24 mouse cellular contexts compared by ENCODE assay signal in genomic region chr2:165250903-165251302, GRCm38 (mm10). TPM values are rescaled to one million over a fixed set of nuclear protein-coding genes. Genes with fewer than 3 reads are reported as not detected.
A peak's percentile ranks its signal among the peaks of the same experiment; 100 is the strongest.
DNase-seq lines count a peak whose midpoint lies in the region; ATAC-seq and TF ChIP-seq lines count a peak whose summit lies in the region.
"Had no signal": no experiment of that assay in that cellular context is flagged by ENCODE, and none has a peak within 500 bp of the region (broad histone marks: within the 10 kb centered on the region; RNA-seq: fewer than 3 reads in every experiment).

No protein-coding gene starts in this region.

- peaks cover 4 to 6% of the 10 kb centered on the region in 2 experiments for H3K4me1 ChIP-seq in CH12.LX (ENCODE audit: control insufficient read depth in 1 of 2, insufficient read depth in 2 of 2)
- peaks cover 6% of the 10 kb centered on the region for H3K4me1 ChIP-seq in heart, embryonic 10.5 days
- H3K4me1 ChIP-seq: limb, embryonic 13.5 days; liver, embryonic 13.5 days had no signal

- peak; percentile 36 for DNase-seq in lung, postnatal 10 days
- no peak for DNase-seq in lung, adult 18-20 months
- no peak for DNase-seq in CH12.LX (ENCODE audit: extremely low read depth)
- DNase-seq in thymus, postnatal 25 days: no peak
- DNase-seq in heart, embryonic 10.5 days (ENCODE audit: low spot score): no peak
- DNase-seq: adrenal gland, adult 8-10 months; cerebellum, adult 9-10 months; gastrocnemius, adult 2 months; kidney, postnatal 25 days; layer of hippocampus, postnatal 36 days; liver, embryonic 13.5 days; right cerebral cortex, postnatal 25 days; spleen, adult 18-20 months; thymus, postnatal 14 days had no signal

- in situ Hi-C loops in CH12.LX (cut with MboI; ENCODE audit: low pct_ligation_motif_present, low pct_unique_long_range_greater_than_20kb, low sequenced_read_pairs): no loop called here

- H3K27me3 ChIP-seq in CH12.LX (replicated peaks): peaks cover 91% of the 10 kb centered on the region
- H3K27me3 ChIP-seq in heart, embryonic 10.5 days (ENCODE audit: insufficient read depth, poor library complexity, severe bottlenecking): peaks cover 96% of the 10 kb centered on the region

- no peak overlapping the region for H3K27ac ChIP-seq in CH12.LX (ENCODE audit: insufficient read depth, low read depth)
- H3K27ac ChIP-seq in heart, embryonic 10.5 days: no peak overlapping the region
- H3K27ac ChIP-seq: embryonic facial prominence, embryonic 12.5 days; gastrocnemius, adult 2 months; hindbrain, embryonic 12.5 days; layer of hippocampus, adult 2 months; limb, embryonic 13.5 days; liver, embryonic 13.5 days; midbrain, embryonic 12.5 days had no signal

- H3K9me3 ChIP-seq in CH12.LX (replicated peaks; ENCODE audit: low read length): no peaks in the 10 kb centered on the region
- no peaks in the 10 kb centered on the region for H3K9me3 ChIP-seq in heart, embryonic 10.5 days
- H3K9me3 ChIP-seq: embryonic facial prominence, embryonic 12.5 days; hindbrain, embryonic 12.5 days; limb, embryonic 13.5 days; liver, embryonic 13.5 days; midbrain, embryonic 12.5 days had no signal

- peak; percentile 96 for ATAC-seq in common myeloid progenitor, adult 5-6 weeks (replicated peaks; ENCODE audit: low read depth, poor library complexity, severe bottlenecking)
- 0 out of 2 replicates have a peak, but pooled peaks have one; percentile 30 for ATAC-seq in megakaryocyte-erythroid progenitor cell, adult 5-6 weeks (replicated peaks; ENCODE audit: low FRiP score, low TSS enrichment, poor library complexity, severe bottlenecking)
- no peak for ATAC-seq in cerebellum, adult (ENCODE audit: insufficient number of reproducible peaks, low FRiP score, low TSS enrichment)
- ATAC-seq: CD4-positive, CD25-positive, alpha-beta regulatory T cell, adult 4 months; intestine, postnatal 0 days had no signal

- TF ChIP-seq EP300 in CH12.LX (IDR thresholded peaks at IDR 0.05; ENCODE audit: low read length): no peak

- H3K9ac ChIP-seq in CH12.LX (ENCODE audit: insufficient read depth, low read depth): no peak overlapping the region
- H3K9ac ChIP-seq: embryonic facial prominence, embryonic 12.5 days; hindbrain, embryonic 12.5 days; limb, embryonic 13.5 days; liver, embryonic 13.5 days; midbrain, embryonic 12.5 days had no signal

- dilution Hi-C loops in CH12.LX (cut with MboI; ENCODE audit: extremely low pct_ligation_motif_present, extremely low pct_unique_long_range_greater_than_20kb, low sequenced_read_pairs): no loop called here

- no peaks in the 10 kb centered on the region for H3K36me3 ChIP-seq in CH12.LX (replicated peaks in 1 of 2; ENCODE audit: control insufficient read depth in 1 of 2, insufficient read depth in 1 of 2, low read length in 1 of 2)
- H3K36me3 ChIP-seq in heart, embryonic 10.5 days: no peaks in the 10 kb centered on the region
- H3K36me3 ChIP-seq: embryonic facial prominence, embryonic 12.5 days; hindbrain, embryonic 12.5 days; limb, embryonic 13.5 days; liver, embryonic 13.5 days; midbrain, embryonic 12.5 days had no signal

- H3K4me2 ChIP-seq in CH12.LX (ENCODE audit: insufficient read depth, low read depth, poor library complexity, severe bottlenecking): no peak overlapping the region
- H3K4me2 ChIP-seq: embryonic facial prominence, embryonic 12.5 days; hindbrain, embryonic 12.5 days; limb, embryonic 13.5 days; liver, embryonic 13.5 days; midbrain, embryonic 12.5 days had no signal

- no peak for TF ChIP-seq POLR2A in CH12.LX (IDR thresholded peaks at IDR 0.05; ENCODE audit: low read depth, low read length)

- TF ChIP-seq RAD21 in CH12.LX (IDR thresholded peaks at IDR 0.05; ENCODE audit: low read depth, low read length): no peak; the same call in 1 of the 2 replicates

- H3K79me2 ChIP-seq in CH12.LX (replicated peaks; ENCODE audit: control insufficient read depth, extremely low read depth, insufficient read depth, poor library complexity, severe bottlenecking): no peaks in the 10 kb centered on the region

- 58% methylated on average over 1 of the region's 1 CpGs for whole genome bisulfite sequencing in heart, embryonic 10.5 days

- TF ChIP-seq CTCF in CH12.LX (conservative IDR thresholded peaks at IDR 0.05 in 1 of 2, IDR thresholded peaks at IDR 0.05 in 1 of 2; ENCODE audit: low read depth in 2 of 2, low read length in 2 of 2): 0 out of 4 replicates have a peak, but pooled peaks of 1 of the 2 experiments have one; percentile 13

- no peak overlapping the region for H3K4me3 ChIP-seq in CH12.LX (replicated peaks in 1 of 3; ENCODE audit: low read depth in 2 of 3, low read length in 2 of 3, poor library complexity in 1 of 3)
- H3K4me3 ChIP-seq in heart, embryonic 10.5 days: no peak overlapping the region
- H3K4me3 ChIP-seq: embryonic facial prominence, embryonic 12.5 days; gastrocnemius, adult 2 months; hindbrain, embryonic 12.5 days; layer of hippocampus, adult 2 months; limb, embryonic 13.5 days; liver, embryonic 13.5 days; midbrain, embryonic 12.5 days had no signal

TF ChIP-seq in CH12.LX, 34 proteins besides CTCF, POLR2A, EP300 and RAD21:
- TF ChIP-seq JUND (conservative IDR thresholded peaks at IDR 0.05; ENCODE audit: low read depth, low read length): no peak
- peak; percentile 43; the same call in 1 of the 2 replicates for TF ChIP-seq ELF1 (IDR thresholded peaks at IDR 0.05; ENCODE audit: low read depth, low read length)

RNA-seq across cellular contexts. Expression of gene Cdh22, which starts 16.2 kb away (rescaled TPM):
- total RNA-seq in CH12.LX (2012; rRNA removed) (0.08 TPM in 1 of 2 replicates, not detected in the other), CH12.LX (2014; rRNA removed) (not detected in 2 replicates)
- not detected in 2 replicates for polyA plus RNA-seq in CH12.LX (2012; ENCODE audit: insufficient read length, low read depth)
- total RNA-seq in common myeloid progenitor, adult 5-6 weeks (2017): not detected in 2 replicates
- not detected in 2 replicates for total RNA-seq in megakaryocyte-erythroid progenitor cell, adult 5-6 weeks (2014; fragmentation: Nextera tagmentation)
- total RNA-seq in megakaryocyte-erythroid progenitor cell, adult 5-6 weeks (2017): not detected in 2 replicates
- polyA plus RNA-seq in heart, embryonic 10.5 days (2016; fragmentation: Nextera tagmentation; extraction: Ambion mirVana): 0.04 and 0.12 TPM in 2 replicates
- polyA plus RNA-seq: CD4-positive, CD25-positive, alpha-beta regulatory T cell, adult 4 months; liver, embryonic 13.5 days had no signal

RNA-seq across cellular contexts. Expression of gene Slc35c2, which starts 36.8 kb away (rescaled TPM):
- 45.5 and 49.3 TPM in 2 replicates for total RNA-seq in CH12.LX (2012; rRNA removed)
- 41.6 and 55.3 TPM in 2 replicates for total RNA-seq in CH12.LX (2014; rRNA removed)
- polyA plus RNA-seq in CH12.LX (2012; ENCODE audit: insufficient read length, low read depth): 35.2 and 57.8 TPM in 2 replicates
- total RNA-seq in common myeloid progenitor, adult 5-6 weeks (2017): 34.9 and 47.0 TPM in 2 replicates
- total RNA-seq in megakaryocyte-erythroid progenitor cell, adult 5-6 weeks (2014; fragmentation: Nextera tagmentation): 23.8 and 53.9 TPM in 2 replicates
- 15.9 and 21.0 TPM in 2 replicates for total RNA-seq in megakaryocyte-erythroid progenitor cell, adult 5-6 weeks (2017)
- polyA plus RNA-seq in heart, embryonic 10.5 days (2016; fragmentation: Nextera tagmentation; extraction: Ambion mirVana): 57.3 and 61.9 TPM in 2 replicates
